Mouse (Mus musculus) sigmoid colon, adult 10 weeks (tissue): ENCODE measurements around the gene Galm. TPM values are rescaled to one million over a fixed set of nuclear protein-coding genes. Genes with fewer than 3 reads are reported as not detected.

Source experiments
- polyA plus RNA-seq: library from polyadenylated mRNA; stranded (reverse); fragments of 350-450 nt; fragmentation: Illumina TruSeq; extraction: RNeasy Lipid Tissue Mini Kit (QIAGEN cat#74804); gene quantifications from one replicate; pipeline ENCODE4 v1.2.3, GENCODE M21; 2014; ENCODE audit warnings: low read depth, low replicate concordance

Galm gene
- polyA plus RNA-seq: 51.7 TPM

GRCm38 (mm10) chr17:80127331-80128251, at the start of gene Galm:
Gene Galm (plus strand): TSS chr17:80127471.

GRCm38 (mm10) chr17:80206671-80207581, 79.7 kb downstream of the Galm start, which contains the start of the genes Srsf7 and Ttc39d:
Gene Srsf7 (minus strand): TSS chr17:80207307.
Gene Ttc39d (plus strand): TSS chr17:80207460.

GRCm38 (mm10) chr17:80224326-80225116, 97.2 kb downstream of the Galm start, which contains the start of gene Gemin6:
Gene Gemin6 (plus strand): TSS chr17:80224441.

Other genes with a start within 250 kb of the Galm start
- gene Atl2, start 231.3 kb upstream of the Galm start, polyA plus RNA-seq: 167 TPM
- gene Hnrnpll, start 65.1 kb upstream of the Galm start, polyA plus RNA-seq: 134 TPM
- gene Srsf7, start 79.8 kb downstream of the Galm start, polyA plus RNA-seq: 311 TPM
- 0.22 TPM for gene Ttc39d, start 80.0 kb downstream of the Galm start, polyA plus RNA-seq
- gene Gemin6, start 97.0 kb downstream of the Galm start, polyA plus RNA-seq: 7.2 TPM
- 8.4 TPM for gene Morn2, start 162.7 kb downstream of the Galm start, polyA plus RNA-seq
- gene Dhx57, start 163.0 kb downstream of the Galm start, polyA plus RNA-seq: 21.7 TPM
- gene Arhgef33, start 179.9 kb downstream of the Galm start, polyA plus RNA-seq: not detected
- not detected for gene Gm10190, start 246.1 kb downstream of the Galm start, polyA plus RNA-seq